Mouse (Mus musculus): ENCODE measurements at regions not wholly inside any gene's neighbourhood (a gene's known extent, or its start where the extent isn't known, plus 50 kb on each side); places are given as distances from the start of the nearest gene placed in this dataset.
"Not testable (repeated sequence)": the region's sequence is repeated elsewhere in the genome, so short reads cannot be mapped to it uniquely, and the experiment has no call there.

- TF ChIP-seq POLR2A (IDR thresholded peaks at IDR 0.05; ENCODE audit: control insufficient read depth, low read depth, low read length), result no peak
- TF ChIP-seq CTCF (IDR thresholded peaks at IDR 0.05; ENCODE audit: control insufficient read depth, insufficient read depth, insufficient replicate concordance, low read depth, low read length), result no peak
Measured at GRCm38 (mm10) chr16:9091790-9092189, 261.9 kb downstream of the 1810013L24Rik start.

GRCm38 (mm10) chr16:9092191-9092848 is 262.4 kb downstream of the 1810013L24Rik start:
- no peak overlapping the region for H3K27ac ChIP-seq (ENCODE audit: control insufficient read depth, insufficient read depth, low read depth, low read length)
- H3K27me3 ChIP-seq (ENCODE audit: control insufficient read depth, insufficient read depth, low read length), result no peaks in the 10 kb centered on the region
- no peak overlapping the region for H3K4me3 ChIP-seq (ENCODE audit: control insufficient read depth, low read depth, low read length)
- H3K4me1 ChIP-seq (ENCODE audit: control insufficient read depth, insufficient read depth, low read length), result no peaks in the 10 kb centered on the region
- TF ChIP-seq CTCF (IDR thresholded peaks at IDR 0.05; ENCODE audit: control insufficient read depth, insufficient read depth, insufficient replicate concordance, low read depth, low read length) (no peak), POLR2A (IDR thresholded peaks at IDR 0.05; ENCODE audit: control insufficient read depth, low read depth, low read length) (no peak)
- no peaks in the 10 kb centered on the region for H3K36me3 ChIP-seq (ENCODE audit: control insufficient read depth, insufficient read depth, low read length)

More at GRCm38 (mm10) chr16:9091790-9092189, 261.9 kb downstream of the 1810013L24Rik start:
- no peaks in the 10 kb centered on the region for H3K36me3 ChIP-seq (ENCODE audit: control insufficient read depth, insufficient read depth, low read length)
- H3K27me3 ChIP-seq (ENCODE audit: control insufficient read depth, insufficient read depth, low read length), result no peaks in the 10 kb centered on the region
- no peaks in the 10 kb centered on the region for H3K4me1 ChIP-seq (ENCODE audit: control insufficient read depth, insufficient read depth, low read length)
- H3K27ac ChIP-seq (ENCODE audit: control insufficient read depth, insufficient read depth, low read depth, low read length), result no peak overlapping the region
- H3K4me3 ChIP-seq (ENCODE audit: control insufficient read depth, low read depth, low read length), result no peak overlapping the region

DNA sequence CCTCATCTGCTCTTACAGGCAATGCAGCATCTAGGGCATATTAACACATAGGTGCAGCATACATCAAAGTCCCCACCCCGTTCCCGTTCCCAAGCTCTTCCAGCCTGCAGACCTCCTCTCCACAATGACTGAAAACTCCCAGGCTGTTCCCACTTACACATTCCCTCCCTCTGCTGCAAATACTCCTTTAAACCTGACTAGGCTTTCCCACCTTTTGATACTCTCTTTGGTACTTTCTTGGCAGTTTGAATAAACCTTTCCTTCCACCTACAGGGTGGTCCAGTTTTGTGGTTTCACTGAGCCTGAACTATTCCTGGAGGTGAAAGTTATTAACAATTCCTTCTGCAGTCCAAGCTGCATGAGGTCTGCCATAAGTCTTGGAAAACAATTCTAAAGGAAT is 263.7 kb downstream of the 1810013L24Rik start:
- H3K4me1 ChIP-seq (ENCODE audit: control insufficient read depth, insufficient read depth, low read length), result no peaks in the 10 kb centered on the region
- H3K27me3 ChIP-seq (ENCODE audit: control insufficient read depth, insufficient read depth, low read length), result no peaks in the 10 kb centered on the region
- H3K4me3 ChIP-seq (ENCODE audit: control insufficient read depth, low read depth, low read length), result no peak overlapping the region
- no peak overlapping the region for H3K27ac ChIP-seq (ENCODE audit: control insufficient read depth, insufficient read depth, low read depth, low read length)
- H3K36me3 ChIP-seq (ENCODE audit: control insufficient read depth, insufficient read depth, low read length), result no peaks in the 10 kb centered on the region
- no peak for TF ChIP-seq POLR2A (IDR thresholded peaks at IDR 0.05; ENCODE audit: control insufficient read depth, low read depth, low read length)
- no peak for TF ChIP-seq CTCF (IDR thresholded peaks at IDR 0.05; ENCODE audit: control insufficient read depth, insufficient read depth, insufficient replicate concordance, low read depth, low read length)

- TF ChIP-seq POLR2A (IDR thresholded peaks at IDR 0.05; ENCODE audit: control insufficient read depth, low read depth, low read length) (no peak), CTCF (IDR thresholded peaks at IDR 0.05; ENCODE audit: control insufficient read depth, insufficient read depth, insufficient replicate concordance, low read depth, low read length) (no peak)
Measured at GRCm38 (mm10) chr16:9094201-9094600, 264.3 kb downstream of the 1810013L24Rik start.

GRCm38 (mm10) chr16:9106211-9106610 is 276.3 kb downstream of the 1810013L24Rik start:
- Histone ChIP-seq H3K27ac (ENCODE audit: control insufficient read depth, insufficient read depth, low read depth, low read length) (no peak overlapping the region), H3K27me3 (ENCODE audit: control insufficient read depth, insufficient read depth, low read length) (no peaks in the 10 kb centered on the region), H3K4me1 (ENCODE audit: control insufficient read depth, insufficient read depth, low read length) (no peaks in the 10 kb centered on the region), H3K36me3 (ENCODE audit: control insufficient read depth, insufficient read depth, low read length) (no peaks in the 10 kb centered on the region), H3K4me3 (ENCODE audit: control insufficient read depth, low read depth, low read length) (no peak overlapping the region)
- no peak for TF ChIP-seq POLR2A (IDR thresholded peaks at IDR 0.05; ENCODE audit: control insufficient read depth, low read depth, low read length)
- no peak for TF ChIP-seq CTCF (IDR thresholded peaks at IDR 0.05; ENCODE audit: control insufficient read depth, insufficient read depth, insufficient replicate concordance, low read depth, low read length)

More at GRCm38 (mm10) chr16:9094201-9094600, 264.3 kb downstream of the 1810013L24Rik start:
- no peaks in the 10 kb centered on the region for H3K27me3 ChIP-seq (ENCODE audit: control insufficient read depth, insufficient read depth, low read length)
- H3K4me1 ChIP-seq (ENCODE audit: control insufficient read depth, insufficient read depth, low read length), result no peaks in the 10 kb centered on the region
- H3K27ac ChIP-seq (ENCODE audit: control insufficient read depth, insufficient read depth, low read depth, low read length), result no peak overlapping the region
- H3K36me3 ChIP-seq (ENCODE audit: control insufficient read depth, insufficient read depth, low read length), result no peaks in the 10 kb centered on the region
- no peak overlapping the region for H3K4me3 ChIP-seq (ENCODE audit: control insufficient read depth, low read depth, low read length)

- H3K4me1 ChIP-seq (ENCODE audit: control insufficient read depth, insufficient read depth, low read length); H3K36me3 ChIP-seq (ENCODE audit: control insufficient read depth, insufficient read depth, low read length); H3K27ac ChIP-seq (ENCODE audit: control insufficient read depth, insufficient read depth, low read depth, low read length); H3K27me3 ChIP-seq (ENCODE audit: control insufficient read depth, insufficient read depth, low read length); H3K4me3 ChIP-seq (ENCODE audit: control insufficient read depth, low read depth, low read length): not testable (repeated sequence)
Measured at GRCm38 (mm10) chr16:9106676-9107075, 276.8 kb downstream of the 1810013L24Rik start.

DNA sequence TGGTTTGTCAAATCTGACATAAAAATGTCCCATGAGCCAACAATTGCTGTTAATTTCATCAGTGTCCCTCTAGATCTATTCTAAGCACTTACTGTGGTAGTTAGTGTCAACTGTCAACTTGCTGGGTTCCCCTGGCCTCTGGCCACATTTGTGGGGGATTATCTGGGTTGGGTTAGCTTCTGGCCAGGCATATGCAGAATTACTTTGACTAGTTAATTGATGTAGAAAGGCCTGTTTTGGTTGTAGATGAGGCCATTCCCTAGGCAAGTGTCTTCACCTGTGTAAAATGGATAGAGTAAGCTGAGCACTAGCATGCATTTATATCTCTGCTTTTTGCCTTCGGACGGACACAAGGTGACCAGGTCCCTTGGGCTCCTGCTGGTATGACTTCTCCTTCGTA is 283.9 kb downstream of the 1810013L24Rik start:
- Histone ChIP-seq H3K27ac (ENCODE audit: control insufficient read depth, insufficient read depth, low read depth, low read length) (no peak overlapping the region), H3K4me3 (ENCODE audit: control insufficient read depth, low read depth, low read length) (no peak overlapping the region), H3K4me1 (ENCODE audit: control insufficient read depth, insufficient read depth, low read length) (no peaks in the 10 kb centered on the region), H3K36me3 (ENCODE audit: control insufficient read depth, insufficient read depth, low read length) (no peaks in the 10 kb centered on the region), H3K27me3 (ENCODE audit: control insufficient read depth, insufficient read depth, low read length) (no peaks in the 10 kb centered on the region)
- TF ChIP-seq POLR2A (IDR thresholded peaks at IDR 0.05; ENCODE audit: control insufficient read depth, low read depth, low read length) (no peak), CTCF (IDR thresholded peaks at IDR 0.05; ENCODE audit: control insufficient read depth, insufficient read depth, insufficient replicate concordance, low read depth, low read length) (no peak)

- TF ChIP-seq CTCF (IDR thresholded peaks at IDR 0.05; ENCODE audit: control insufficient read depth, insufficient read depth, insufficient replicate concordance, low read depth, low read length), result no peak
- Histone ChIP-seq H3K27me3 (ENCODE audit: control insufficient read depth, insufficient read depth, low read length) (no peaks in the 10 kb centered on the region), H3K27ac (ENCODE audit: control insufficient read depth, insufficient read depth, low read depth, low read length) (no peak overlapping the region), H3K36me3 (ENCODE audit: control insufficient read depth, insufficient read depth, low read length) (no peaks in the 10 kb centered on the region), H3K4me1 (ENCODE audit: control insufficient read depth, insufficient read depth, low read length) (no peaks in the 10 kb centered on the region), H3K4me3 (ENCODE audit: control insufficient read depth, low read depth, low read length) (no peak overlapping the region)
Measured at GRCm38 (mm10) chr16:9115548-9115947, 285.6 kb downstream of the 1810013L24Rik start.

All from testis, adult 2 months (tissue).